In the genomic region with DNA sequence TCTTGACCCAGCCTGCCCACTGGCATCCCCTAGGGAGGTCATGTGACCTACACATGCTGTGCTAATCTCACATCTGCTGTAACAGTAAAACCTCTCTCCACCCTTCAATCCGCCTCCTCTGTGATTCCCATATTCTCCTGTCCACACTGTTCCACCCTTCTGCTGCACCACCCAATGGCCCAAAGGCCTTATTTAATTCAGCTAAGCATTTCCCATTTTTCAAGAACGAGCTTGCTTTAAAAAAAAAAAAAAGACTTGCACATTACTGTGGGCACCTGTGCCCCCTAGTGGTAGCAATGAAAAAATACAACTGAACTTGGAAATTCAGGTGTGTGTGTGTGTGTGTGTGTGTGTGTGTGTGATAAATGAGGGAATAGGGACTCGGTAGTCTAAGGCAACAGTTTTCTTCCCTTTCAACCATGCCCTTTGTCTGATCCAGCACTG, we compare ENCODE assay signal across 10 mouse cellular contexts. TPM values are rescaled to one million over a fixed set of nuclear protein-coding genes. Genes with fewer than 3 reads are reported as not detected.
DNase-seq lines count a peak whose midpoint lies in the region; ATAC-seq and TF ChIP-seq lines count a peak whose summit lies in the region.
"Had no signal": no experiment of that assay in that cellular context is flagged by ENCODE, and none has a peak within 500 bp of the region (broad histone marks: within the 10 kb centered on the region; RNA-seq: fewer than 3 reads in every experiment).

No protein-coding gene starts in this region.

- H3K4me3 ChIP-seq in kidney, embryonic 14.5 days (ENCODE audit: low read length) = no peak overlapping the region
- H3K4me3 ChIP-seq in MEL (ENCODE audit: control insufficient read depth in 1 of 2, insufficient read depth in 1 of 2, low read depth in 2 of 2, low read length in 2 of 2) = no peak overlapping the region
- no peak overlapping the region for H3K4me3 ChIP-seq in forebrain, embryonic 11.5 days (ENCODE audit: low read depth, low read length)
- no peak overlapping the region for H3K4me3 ChIP-seq in intestine, embryonic 16.5 days (ENCODE audit: low read length)
- no peak overlapping the region for H3K4me3 ChIP-seq in midbrain, embryonic 13.5 days (replicated peaks)
- H3K4me3 ChIP-seq: limb, embryonic 13.5 days; stomach, embryonic 15.5 days had no signal

- 22% methylated on average over 3 of the region's 3 CpGs for WGBS in kidney, embryonic 14.5 days
- 28% methylated on average over 3 of the region's 3 CpGs for WGBS in forebrain, embryonic 11.5 days
- 24% methylated on average over 3 of the region's 3 CpGs for WGBS in intestine, embryonic 16.5 days
- 21% methylated on average over 3 of the region's 3 CpGs for WGBS in midbrain, embryonic 13.5 days

- no peak overlapping the region for H3K9ac ChIP-seq in kidney, embryonic 14.5 days (ENCODE audit: low read depth, low read length)
- H3K9ac ChIP-seq in MEL (ENCODE audit: control insufficient read depth, low read depth, low read length, poor library complexity, severe bottlenecking) = no peak overlapping the region
- H3K9ac ChIP-seq in forebrain, embryonic 11.5 days (ENCODE audit: low read length) = no peak overlapping the region
- H3K9ac ChIP-seq in intestine, embryonic 16.5 days (ENCODE audit: low read depth, low read length) = no peak overlapping the region
- H3K9ac ChIP-seq in midbrain, embryonic 13.5 days (replicated peaks) = no peak overlapping the region
- H3K9ac ChIP-seq: limb, embryonic 13.5 days; stomach, embryonic 15.5 days had no signal

- TF ChIP-seq EP300 in MEL (IDR thresholded peaks at IDR 0.05; ENCODE audit: low read depth in 1 of 2, low read length in 2 of 2) = no peak

- DNase-seq in kidney, adult 11 months = peak; percentile 10
- DNase-seq in MEL (ENCODE audit: low read depth, low spot score) = peak; percentile 89
- no peak for DNase-seq in forebrain, embryonic 11.5 days (ENCODE audit: low spot score)
- no peak for DNase-seq in cerebellum, adult 11-12 months

- H3K79me2 ChIP-seq in MEL (ENCODE audit: control insufficient read depth, insufficient read depth, low read length, poor library complexity) = no peaks in the 10 kb centered on the region

- TF ChIP-seq CTCF in MEL (IDR thresholded peaks at IDR 0.05 in 2 of 3, conservative IDR thresholded peaks at IDR 0.05 in 1 of 3; ENCODE audit: control insufficient read depth in 1 of 3, insufficient read depth in 1 of 3, low read depth in 2 of 3, low read length in 3 of 3, poor library complexity in 1 of 3, severe bottlenecking in 1 of 3) = peak; percentile 44 to 98 (median 87)

- H3K27me3 ChIP-seq in kidney, embryonic 14.5 days (ENCODE audit: control insufficient read depth, insufficient read depth, low read length) = no peaks in the 10 kb centered on the region
- H3K27me3 ChIP-seq in MEL (ENCODE audit: control insufficient read depth in 1 of 2, insufficient read depth in 2 of 2, low read length in 2 of 2) = peaks cover 0 to 3% of the 10 kb centered on the region in 2 experiments; a peak in 2 of 4 replicates
- H3K27me3 ChIP-seq in forebrain, embryonic 11.5 days (ENCODE audit: control insufficient read depth, insufficient read depth, low read length) = no peaks in the 10 kb centered on the region
- H3K27me3 ChIP-seq in intestine, embryonic 16.5 days (replicated peaks; ENCODE audit: control insufficient read depth, insufficient read depth, low read length) = 0 out of 2 replicates have a peak, but pooled peaks cover under 1% of the 10 kb centered on the region
- H3K27me3 ChIP-seq in midbrain, embryonic 13.5 days = no peaks in the 10 kb centered on the region
- H3K27me3 ChIP-seq: stomach, embryonic 15.5 days had no signal

- no peaks in the 10 kb centered on the region for H3K4me1 ChIP-seq in kidney, embryonic 14.5 days (ENCODE audit: control insufficient read depth, insufficient read depth, low read length)
- H3K4me1 ChIP-seq in MEL (ENCODE audit: control insufficient read depth in 1 of 2, insufficient read depth in 2 of 2, low read length in 2 of 2) = 0 out of 4 replicates have a peak, but pooled peaks cover 0 to 2% of the 10 kb centered on the region in 2 experiments
- no peaks in the 10 kb centered on the region for H3K4me1 ChIP-seq in forebrain, embryonic 11.5 days (replicated peaks; ENCODE audit: control insufficient read depth, insufficient read depth, low read length)
- H3K4me1 ChIP-seq in intestine, embryonic 16.5 days (ENCODE audit: control insufficient read depth, insufficient read depth, low read length) = no peaks in the 10 kb centered on the region
- H3K4me1 ChIP-seq in midbrain, embryonic 13.5 days (replicated peaks) = no peaks in the 10 kb centered on the region
- H3K4me1 ChIP-seq: limb, embryonic 13.5 days; stomach, embryonic 15.5 days had no signal

- ATAC-seq in kidney, embryonic 14.5 days (ENCODE audit: low FRiP score, low TSS enrichment) = no peak
- ATAC-seq in forebrain, embryonic 11.5 days (replicated peaks; ENCODE audit: low FRiP score) = peak; percentile 67
- peak; percentile 48; the same call in 1 of the 2 replicates for ATAC-seq in intestine, embryonic 16.5 days
- peak; percentile 83 for ATAC-seq in midbrain, embryonic 13.5 days
- no peak for ATAC-seq in monocyte, adult 5-6 weeks (replicated peaks; ENCODE audit: insufficient number of reproducible peaks, low FRiP score, low TSS enrichment, poor library complexity, severe bottlenecking)

- no peak overlapping the region for H3K27ac ChIP-seq in kidney, embryonic 14.5 days (ENCODE audit: low read depth, low read length)
- H3K27ac ChIP-seq in MEL (ENCODE audit: control insufficient read depth, low read depth, low read length) = no peak overlapping the region
- H3K27ac ChIP-seq in forebrain, embryonic 11.5 days (ENCODE audit: low read depth, low read length) = no peak overlapping the region
- no peak overlapping the region for H3K27ac ChIP-seq in intestine, embryonic 16.5 days (ENCODE audit: low read length)
- no peak overlapping the region for H3K27ac ChIP-seq in midbrain, embryonic 13.5 days
- H3K27ac ChIP-seq: limb, embryonic 13.5 days; stomach, embryonic 15.5 days had no signal

- no peak overlapping the region for H3K4me2 ChIP-seq in kidney, embryonic 14.5 days (replicated peaks; ENCODE audit: low read depth, low read length)
- H3K4me2 ChIP-seq in forebrain, embryonic 11.5 days (ENCODE audit: low read depth, low read length, severe bottlenecking) = no peak overlapping the region
- H3K4me2 ChIP-seq in intestine, embryonic 16.5 days (ENCODE audit: low read depth, low read length) = no peak overlapping the region
- no peak overlapping the region for H3K4me2 ChIP-seq in midbrain, embryonic 13.5 days (replicated peaks)
- H3K4me2 ChIP-seq: limb, embryonic 13.5 days; stomach, embryonic 15.5 days had no signal

- no peak for TF ChIP-seq POLR2A in MEL (IDR thresholded peaks at IDR 0.05; ENCODE audit: control insufficient read depth in 1 of 2, insufficient read depth in 1 of 2, low read depth in 1 of 2, low read length in 2 of 2, poor library complexity in 1 of 2)

- H3K36me3 ChIP-seq in kidney, embryonic 14.5 days (ENCODE audit: control insufficient read depth, insufficient read depth, low read length) = no peaks in the 10 kb centered on the region
- H3K36me3 ChIP-seq in MEL (ENCODE audit: control insufficient read depth in 1 of 2, insufficient read depth in 2 of 2, low read length in 2 of 2) = no peaks in the 10 kb centered on the region
- no peaks in the 10 kb centered on the region for H3K36me3 ChIP-seq in forebrain, embryonic 11.5 days (ENCODE audit: control insufficient read depth, insufficient read depth, low read length)
- H3K36me3 ChIP-seq in intestine, embryonic 16.5 days (ENCODE audit: control insufficient read depth, insufficient read depth, low read length) = no peaks in the 10 kb centered on the region
- no peaks in the 10 kb centered on the region for H3K36me3 ChIP-seq in midbrain, embryonic 13.5 days
- H3K36me3 ChIP-seq: limb, embryonic 13.5 days; stomach, embryonic 15.5 days had no signal

- peak; percentile 94 for TF ChIP-seq RAD21 in MEL (IDR thresholded peaks at IDR 0.05; ENCODE audit: low read depth, low read length)

- H3K9me3 ChIP-seq in kidney, embryonic 14.5 days (ENCODE audit: control insufficient read depth, low read length) = no peaks in the 10 kb centered on the region
- no peaks in the 10 kb centered on the region for H3K9me3 ChIP-seq in MEL (replicated peaks; ENCODE audit: insufficient read depth, low read length)
- H3K9me3 ChIP-seq in forebrain, embryonic 11.5 days (ENCODE audit: control insufficient read depth, low read length) = no peaks in the 10 kb centered on the region
- H3K9me3 ChIP-seq in intestine, embryonic 16.5 days (ENCODE audit: control insufficient read depth, low read length) = no peaks in the 10 kb centered on the region
- no peaks in the 10 kb centered on the region for H3K9me3 ChIP-seq in midbrain, embryonic 13.5 days
- H3K9me3 ChIP-seq: limb, embryonic 13.5 days; stomach, embryonic 15.5 days had no signal

TF ChIP-seq in MEL, 35 proteins besides CTCF, POLR2A, EP300 and RAD21 (continues in another document):
- TF ChIP-seq ZC3H11A (IDR thresholded peaks at IDR 0.05; ENCODE audit: low read depth, low read length) = peak; percentile 91
- no peak for TF ChIP-seq RCOR1 (IDR thresholded peaks at IDR 0.05; ENCODE audit: low read depth, low read length)
- no peak; the same call in 1 of the 2 replicates for TF ChIP-seq BHLHE40 (IDR thresholded peaks at IDR 0.05; ENCODE audit: borderline replicate concordance, low read depth, low read length)
- no peak for TF ChIP-seq UBTF (IDR thresholded peaks at IDR 0.05; ENCODE audit: borderline replicate concordance, insufficient read depth, low read depth, low read length)
- no peak for TF ChIP-seq TCF12 (IDR thresholded peaks at IDR 0.05; ENCODE audit: low read depth, low read length)
- TF ChIP-seq NELFE (IDR thresholded peaks at IDR 0.05; ENCODE audit: low read depth, low read length) = no peak
- no peak for TF ChIP-seq ELF1 (IDR thresholded peaks at IDR 0.05; ENCODE audit: low read depth, low read length)
- TF ChIP-seq MEF2A (IDR thresholded peaks at IDR 0.05; ENCODE audit: extremely low read depth, insufficient replicate concordance, low read depth, low read length, poor library complexity, severe bottlenecking) = no peak
- no peak for TF ChIP-seq ZMIZ1 (IDR thresholded peaks at IDR 0.05; ENCODE audit: low read depth, low read length)
- TF ChIP-seq MAFK (IDR thresholded peaks at IDR 0.05; ENCODE audit: borderline replicate concordance, low read depth, low read length) = no peak
- TF ChIP-seq MAX (IDR thresholded peaks at IDR 0.05; ENCODE audit: low read length) = no peak
- TF ChIP-seq JUND (IDR thresholded peaks at IDR 0.05; ENCODE audit: low read depth, low read length) = no peak

RNA-seq across cellular contexts. Expression of a gene that starts 5.8 kb away (rescaled TPM):
- polyA plus RNA-seq in kidney, embryonic 14.5 days (2014; fragmentation: Nextera tagmentation; extraction: Ambion mirVana) = not detected in 2 replicates
- not detected in 2 replicates for total RNA-seq in MEL (2012; rRNA removed)
- not detected for polyA plus RNA-seq in MEL (2012; ENCODE audit: insufficient read depth in 1 of 2, insufficient read length in 2 of 2, low read depth in 1 of 2, low replicate concordance in 2 of 2, missing spikeins in 1 of 2)
- not detected in 2 replicates for polyA plus RNA-seq in forebrain, embryonic 11.5 days (2014; fragmentation: Nextera tagmentation; extraction: Ambion mirVana)
- polyA plus RNA-seq in intestine, embryonic 16.5 days (2015; fragmentation: Nextera tagmentation; extraction: Ambion mirVana) = not detected in 2 replicates
- not detected in 2 replicates for polyA plus RNA-seq in midbrain, embryonic 13.5 days (2015; fragmentation: Nextera tagmentation; extraction: Ambion mirVana)
- not detected in 3 replicates for total RNA-seq in monocyte, adult 5-6 weeks (2017)
- polyA plus RNA-seq: limb, embryonic 13.5 days; stomach, embryonic 15.5 days had no signal

Comparison
In these comparisons a context has a peak if more than half of its experiments do, and no peak if none do; other contexts are left out.
1. DNase-seq: peak in kidney, adult 11 months (single experiment) and MEL (single experiment); none in forebrain, embryonic 11.5 days (single experiment) and cerebellum, adult 11-12 months (single experiment).
2. ATAC-seq: peak in forebrain, embryonic 11.5 days (single experiment), intestine, embryonic 16.5 days (single experiment) and midbrain, embryonic 13.5 days (single experiment); none in kidney, embryonic 14.5 days (single experiment) and monocyte, adult 5-6 weeks (single experiment).